Mouse (Mus musculus) bone marrow macrophage, adult 2 months (primary cell): Measurements from ENCODE around the gene Smarcb1. TPM values are rescaled to one million over a fixed set of nuclear protein-coding genes. Genes with fewer than 3 reads are reported as not detected.
A peak's percentile ranks its signal among the peaks of the same experiment; 100 is the strongest.

Experiments
- H3K27ac ChIP-seq: 2 replicates; pipeline ENCODE4 v1.5.1; 2012; ENCODE audit warnings: low read depth, low read length; ENCODE audit not compliant: insufficient read depth
- H3K4me1 ChIP-seq: 2 replicates; pipeline ENCODE4 v1.6.1; 2012; ENCODE audit warnings: low read length; ENCODE audit not compliant: control insufficient read depth, insufficient read depth
- H3K4me3 ChIP-seq: 2 replicates; pipeline ENCODE4 v1.5.1; 2012; ENCODE audit warnings: mild to moderate bottlenecking, low read length, moderate library complexity; ENCODE audit not compliant: insufficient read depth
- CTCF ChIP-seq: IDR thresholded peaks from 2 replicates; pipeline ENCODE4 v1.5.1; 2012; ENCODE audit warnings: low read depth, mild to moderate bottlenecking, low read length, moderate library complexity
- POLR2A ChIP-seq: IDR thresholded peaks from 2 replicates; pipeline ENCODE4 v1.6.1; 2012; ENCODE audit warnings: mild to moderate bottlenecking, low read depth, low read length, borderline replicate concordance
- polyA plus RNA-seq: library from polyadenylated mRNA; stranded (reverse); fragments of >200 nt; gene quantifications from 2 replicates; pipeline ENCODE4 v1.2.4, GENCODE M21; 2012; ENCODE audit not compliant: missing spikeins, insufficient read depth, insufficient read length

The Smarcb1 gene
- polyA plus RNA-seq, 1 experiment: 31.8 TPM

DNA sequence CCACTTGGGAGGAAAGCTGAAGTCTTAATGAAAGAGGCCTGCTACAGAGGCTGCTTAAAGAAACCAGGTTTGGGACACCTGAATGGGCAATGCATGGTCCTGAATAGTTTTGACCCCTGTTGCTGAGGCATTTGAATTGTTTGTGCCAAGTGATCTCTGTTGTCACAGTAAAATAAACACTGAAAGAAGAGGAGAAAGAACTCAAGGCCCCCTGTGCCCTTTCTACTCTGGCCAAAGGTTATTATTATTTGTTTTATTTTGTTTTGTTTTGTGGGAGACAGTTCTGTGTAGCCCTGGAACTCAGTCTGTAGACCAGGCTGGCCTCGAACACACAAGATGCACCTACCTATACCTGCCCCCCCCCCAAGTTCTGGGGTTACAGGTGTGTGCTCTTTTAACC lies 13.6 kb upstream of the Smarcb1 start:
- Histone ChIP-seq H3K27ac (no peak overlapping the region), H3K4me1 (peaks cover 4% of the 10 kb centered on the region), H3K4me3 (peak overlapping the region; percentile 82; the same call in 1 of the 2 replicates)
- TF ChIP-seq CTCF: no peak
- no peak for TF ChIP-seq POLR2A

DNA sequence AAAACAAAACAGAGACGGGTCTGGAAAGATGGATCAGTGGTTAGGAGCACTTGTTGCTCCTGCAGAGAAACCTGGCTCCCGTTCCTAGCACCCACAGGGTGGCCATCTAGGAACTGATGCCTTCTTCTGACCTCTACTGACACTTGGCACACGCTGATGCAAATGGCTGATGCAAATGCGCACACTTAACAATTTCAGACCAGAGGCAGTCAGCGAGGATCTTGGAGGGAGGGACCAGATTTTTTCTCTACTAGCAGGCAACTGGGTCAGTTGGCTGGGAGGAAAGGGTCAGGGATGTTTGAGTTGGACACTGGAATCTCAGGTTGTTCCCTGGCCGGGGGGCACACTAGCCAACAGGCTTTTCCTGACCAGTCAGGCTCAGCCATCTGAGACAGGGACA lies 11.5 kb upstream of the Smarcb1 start, which contains the start of gene Chchd10:
Chchd10 (plus strand) TSS at position 240 of the 400 bp plus-strand sequence.
- no peak for TF ChIP-seq CTCF
- H3K4me3 ChIP-seq: peak within 1 kb of the TSS; percentile 57
- H3K27ac ChIP-seq: no peak within 1 kb of the TSS
- peaks cover 4% of the 10 kb centered on the region for H3K4me1 ChIP-seq

DNA sequence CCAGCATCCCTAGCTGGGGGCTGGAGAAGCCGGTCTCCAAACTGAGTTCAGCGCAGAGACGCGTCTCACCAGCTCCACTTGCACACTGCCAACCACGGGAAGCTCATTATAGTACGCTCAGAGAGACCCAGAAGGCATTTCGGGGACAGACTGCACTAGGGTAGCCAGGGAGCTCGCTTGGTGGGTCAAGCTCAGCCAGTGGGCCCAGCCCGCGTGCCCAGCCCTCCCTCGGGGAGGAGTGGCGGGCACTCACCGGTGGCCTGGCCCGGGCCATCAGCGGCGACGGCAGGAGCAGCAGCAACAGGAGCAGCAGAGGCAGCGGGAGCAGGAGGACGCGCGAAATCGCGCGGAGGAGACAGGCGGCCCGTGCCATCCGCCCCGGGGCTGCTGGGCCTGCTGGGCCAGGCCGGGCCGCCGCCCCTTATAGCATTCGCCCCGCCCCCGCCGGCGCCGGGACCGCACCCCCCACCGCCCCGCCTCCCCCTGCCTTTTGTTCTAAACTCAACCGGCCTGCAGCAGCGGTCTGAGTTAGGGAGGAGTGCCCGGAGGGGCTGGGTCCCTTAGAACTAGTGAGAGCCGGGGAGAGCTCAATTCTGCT lies 10.8 kb upstream of the Smarcb1 start:
- Histone ChIP-seq H3K4me3 (peak overlapping the region; percentile 57), H3K4me1 (peaks cover 4% of the 10 kb centered on the region), H3K27ac (no peak overlapping the region)
- TF ChIP-seq CTCF (no peak), POLR2A (no peak)

DNA sequence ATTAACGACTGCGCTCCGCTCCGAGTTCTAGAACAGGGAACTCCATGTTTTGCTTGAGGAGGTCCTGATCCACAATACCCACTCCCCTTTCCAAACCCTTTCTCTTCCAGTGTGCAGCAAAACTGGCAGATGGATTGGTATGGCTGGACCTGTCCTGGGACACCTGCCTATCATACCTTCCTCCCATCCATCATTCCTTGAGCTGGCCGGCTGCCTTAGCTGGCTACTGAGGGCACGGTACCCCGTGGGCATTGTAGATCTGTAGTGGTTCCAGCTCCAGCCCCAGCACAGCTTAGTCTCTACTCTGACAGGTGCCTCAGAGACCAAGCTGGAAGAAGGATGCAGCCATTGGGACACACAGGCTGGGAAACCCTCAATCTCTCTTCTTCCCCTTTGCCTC lies 9.9 kb upstream of the Smarcb1 start:
- TF ChIP-seq CTCF (no peak), POLR2A (no peak)
- H3K27ac ChIP-seq: no peak overlapping the region
- peaks cover 4% of the 10 kb centered on the region for H3K4me1 ChIP-seq
- no peak overlapping the region for H3K4me3 ChIP-seq

DNA sequence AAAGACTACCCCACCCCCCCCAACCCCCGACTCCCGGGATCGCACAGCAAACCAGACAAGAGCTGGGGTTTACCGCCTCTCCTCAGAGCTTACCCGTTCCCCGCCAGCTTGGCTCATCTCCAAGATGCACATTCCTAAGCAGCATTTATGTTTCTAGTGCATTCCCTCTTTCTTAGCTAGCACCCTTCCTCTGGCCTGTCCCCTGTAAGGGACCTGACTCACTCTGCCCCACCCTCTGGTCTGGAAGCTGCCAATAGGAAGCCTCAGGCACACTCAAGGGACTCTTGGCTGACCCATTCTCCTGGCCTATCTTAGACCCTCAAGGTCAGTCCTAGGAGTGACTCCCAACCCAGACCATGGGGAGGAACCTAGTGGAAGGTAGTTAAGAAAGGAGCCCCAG lies 8.9 kb upstream of the Smarcb1 start:
- H3K4me3 ChIP-seq: no peak overlapping the region

DNA sequence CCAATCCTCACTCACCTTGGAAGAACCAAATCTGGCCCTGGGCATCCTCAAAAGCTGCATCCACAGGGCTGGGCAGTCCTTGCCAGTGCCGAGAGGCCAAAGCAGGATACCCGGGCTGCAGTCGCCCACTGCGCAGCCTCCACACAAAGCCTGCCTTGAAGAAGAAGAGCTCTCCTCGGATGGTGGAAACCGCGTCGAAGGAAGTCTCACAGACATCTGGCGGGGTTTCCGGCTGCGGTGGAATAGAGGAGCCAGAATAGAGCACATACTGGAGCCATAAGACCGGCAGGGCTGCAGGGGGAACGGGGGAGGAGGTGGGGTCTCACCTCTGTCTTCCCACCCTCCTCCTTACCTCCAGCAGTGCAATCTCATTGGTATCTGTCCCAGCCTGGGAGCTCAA lies 5.0 kb upstream of the Smarcb1 start:
- no peaks in the 10 kb centered on the region; the same call in 1 of the 2 replicates for H3K4me1 ChIP-seq
- no peak overlapping the region for H3K4me3 ChIP-seq
- H3K27ac ChIP-seq: no peak overlapping the region
- no peak for TF ChIP-seq POLR2A
- no peak for TF ChIP-seq CTCF

More for the DNA sequence above, 8.9 kb upstream of the Smarcb1 start:
- no peak for TF ChIP-seq POLR2A
- TF ChIP-seq CTCF: no peak
- Histone ChIP-seq H3K27ac (no peak overlapping the region), H3K4me1 (peaks cover 2% of the 10 kb centered on the region; the same call in 1 of the 2 replicates)

DNA sequence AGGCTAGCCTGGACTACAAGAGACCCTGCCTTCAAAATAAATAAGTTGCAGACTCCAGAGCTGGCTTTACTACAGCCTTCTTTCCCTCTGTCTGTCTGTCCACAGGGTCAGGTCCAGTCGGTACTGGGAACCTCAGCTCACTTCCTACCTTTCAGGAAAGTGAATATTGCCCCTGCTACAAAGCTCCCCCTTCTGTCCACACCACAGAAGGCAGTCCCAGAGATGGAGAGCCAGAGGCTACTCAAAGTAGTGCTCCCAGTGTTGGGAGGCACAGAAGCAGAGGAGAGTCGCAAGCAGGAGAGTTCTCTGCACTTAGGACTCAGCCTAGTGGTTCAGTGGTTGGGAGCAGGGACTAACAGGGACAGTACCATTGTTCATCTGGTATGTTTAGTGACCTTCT lies 2.9 kb upstream of the Smarcb1 start:
- Histone ChIP-seq H3K4me1 (peaks cover 6% of the 10 kb centered on the region; the same call in 1 of the 2 replicates), H3K4me3 (no peak overlapping the region), H3K27ac (no peak overlapping the region)
- no peak; the same call in 1 of the 2 replicates for TF ChIP-seq CTCF
- TF ChIP-seq POLR2A: no peak

DNA sequence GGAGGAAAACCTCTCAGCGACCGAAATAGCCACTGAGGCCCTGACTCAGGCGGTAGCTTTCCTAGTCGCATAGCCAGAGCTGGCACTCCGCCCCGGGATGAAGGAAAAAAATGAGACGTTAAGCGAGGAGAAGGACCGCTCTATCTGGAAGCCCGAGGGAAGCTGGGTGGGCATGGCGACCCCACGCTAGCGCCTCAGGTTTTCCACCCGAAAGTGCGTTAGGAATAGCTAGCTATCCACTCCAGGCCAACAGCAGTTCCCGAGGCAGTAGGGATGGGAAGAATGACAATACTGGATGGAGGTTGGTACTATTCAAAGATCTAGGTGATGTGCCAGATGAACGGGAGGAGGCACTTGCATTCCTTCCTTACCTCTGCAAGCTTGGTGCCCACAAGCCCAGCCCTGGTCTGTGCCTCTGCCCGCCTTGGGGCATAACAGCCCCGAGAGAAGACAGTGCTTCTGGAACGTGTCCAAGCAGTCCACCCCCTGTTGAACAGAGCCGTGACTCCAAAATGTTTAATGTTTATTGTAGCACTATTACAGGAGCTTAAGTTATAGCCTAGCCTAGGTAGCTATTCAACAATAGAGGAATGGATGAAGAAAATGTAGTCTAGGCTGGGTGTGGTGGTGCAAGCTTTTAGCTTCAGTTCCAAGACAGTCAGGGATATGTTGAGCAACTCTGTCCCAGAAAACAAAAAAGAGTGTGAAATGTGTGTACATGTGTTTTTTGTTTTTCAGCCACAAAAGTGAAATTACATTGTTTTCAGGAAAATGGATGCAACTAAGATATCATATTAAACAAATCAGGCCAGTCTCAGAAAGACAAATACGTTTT lies 526 bp upstream of the Smarcb1 start:
- Histone ChIP-seq H3K4me3 (peak overlapping the region; percentile 88), H3K4me1 (peaks cover 14% of the 10 kb centered on the region), H3K27ac (peak overlapping the region; percentile 30; the same call in 1 of the 2 replicates)
- TF ChIP-seq POLR2A (no peak), CTCF (no peak)

DNA sequence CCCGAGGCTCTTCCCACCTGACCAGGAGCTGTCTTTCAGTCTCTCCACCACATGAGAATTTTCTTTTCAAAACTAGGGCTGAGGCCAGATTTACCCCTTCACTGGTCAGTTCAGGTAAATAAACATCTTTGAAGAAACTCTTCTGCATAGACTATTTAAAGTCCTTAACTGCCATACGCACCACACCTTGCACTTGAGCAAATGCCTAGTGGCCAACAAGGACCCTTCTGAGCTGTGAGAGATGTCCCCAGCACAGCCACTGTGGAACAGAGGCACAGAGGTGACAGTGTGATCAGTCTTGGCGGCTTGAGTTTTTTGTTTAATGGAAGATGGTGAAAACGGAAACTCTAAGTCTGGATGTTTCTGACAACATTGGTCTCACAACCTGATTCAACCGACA lies 2.4 kb downstream of the Smarcb1 start:
- Histone ChIP-seq H3K4me1 (peaks cover 14% of the 10 kb centered on the region), H3K27ac (no peak overlapping the region), H3K4me3 (no peak overlapping the region)
- TF ChIP-seq CTCF (no peak), POLR2A (no peak)

DNA sequence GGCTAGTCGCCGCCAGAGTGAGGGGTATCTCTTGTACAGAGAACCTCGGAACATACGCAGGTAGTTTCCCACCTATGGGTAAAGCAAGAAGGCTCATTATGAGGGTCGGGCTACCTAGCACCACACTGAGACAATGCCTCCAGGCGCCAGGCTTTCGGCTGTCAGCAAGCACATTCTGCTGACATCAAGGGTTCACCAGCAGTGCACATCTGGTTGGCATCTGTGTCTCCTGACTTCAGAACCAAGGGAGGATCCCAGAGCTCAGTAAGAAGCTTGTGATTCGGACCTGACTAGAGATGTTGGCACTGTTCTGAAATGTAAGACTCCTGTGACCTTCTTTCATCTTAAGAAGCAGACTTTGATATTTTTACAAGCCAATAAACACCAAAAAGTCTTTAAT lies 4.6 kb downstream of the Smarcb1 start:
- Histone ChIP-seq H3K4me3 (no peak overlapping the region), H3K27ac (no peak overlapping the region), H3K4me1 (peaks cover 14% of the 10 kb centered on the region)
- TF ChIP-seq POLR2A (no peak), CTCF (no peak)
